Mouse (Mus musculus) 416B (cell line): ENCODE data around the gene Mill1.

Source experiments
- DNase-seq: peaks from one replicate; pipeline ENCODE4 v3.0.0; 2011; ENCODE audit warnings: low read depth

Gene Mill1

DNA sequence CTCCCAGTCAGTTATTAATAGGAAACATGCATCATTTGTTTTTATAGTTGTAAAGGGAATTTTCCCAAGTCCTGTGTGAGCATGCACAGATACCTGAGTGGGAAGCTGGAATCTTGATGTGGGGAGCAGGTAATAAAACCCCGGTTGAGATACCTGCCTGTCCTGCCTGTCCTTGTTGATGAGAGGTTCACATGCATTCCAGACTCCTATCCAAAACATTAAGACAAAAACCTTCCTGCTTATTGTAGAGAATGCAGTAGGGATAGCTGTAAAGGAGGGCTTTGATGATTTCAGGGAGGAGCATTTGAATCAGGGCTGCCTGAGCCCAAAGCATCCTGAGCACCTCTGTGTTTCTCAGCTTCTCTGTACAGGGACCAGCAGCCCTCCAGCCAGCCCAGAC lies at the start of gene Mill1:
Mill1 (plus strand) TSS at position 301 of the 400 bp plus-strand sequence.
- DNase-seq = no peak

DNA sequence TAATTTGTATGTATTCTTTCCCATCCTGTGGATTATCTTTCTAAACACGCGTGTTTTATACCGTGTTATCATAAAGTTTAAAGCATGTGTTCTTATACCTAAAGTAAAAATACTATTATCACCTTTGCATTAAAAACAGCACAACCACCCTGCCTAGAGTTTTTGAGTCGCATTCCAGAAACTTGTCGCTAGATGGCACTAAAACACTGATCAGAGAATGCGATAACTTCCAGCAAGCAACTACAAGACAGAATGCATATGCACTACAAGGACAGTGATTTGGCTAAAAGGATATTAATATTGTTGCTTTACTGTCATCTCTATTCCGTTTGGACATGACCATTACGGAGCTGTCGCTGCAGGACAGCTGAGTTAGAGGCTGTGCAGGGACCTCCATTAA lies 34.2 kb upstream of the Mill1 start:
- peak; percentile 55 for DNase-seq

DNA sequence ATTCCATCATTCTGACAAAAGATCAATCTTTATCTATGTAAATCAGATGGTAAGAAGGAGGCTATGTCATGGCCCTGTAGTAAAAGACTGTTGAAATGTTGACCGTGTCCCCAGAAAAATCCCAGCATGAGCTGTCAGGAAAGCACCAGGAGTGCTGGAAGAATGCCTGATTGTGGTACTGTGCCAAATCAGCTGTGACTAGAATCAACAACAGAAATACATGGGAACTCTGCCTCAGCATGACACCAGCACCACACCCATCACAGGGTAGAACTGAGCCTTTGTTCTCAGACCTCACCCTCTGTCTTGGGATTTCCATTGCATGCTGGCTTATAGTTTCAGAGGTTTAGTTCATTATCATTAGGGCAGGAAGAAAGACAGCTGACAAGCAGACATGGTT lies 30.4 kb upstream of the Mill1 start:
- DNase-seq = no peak

DNA sequence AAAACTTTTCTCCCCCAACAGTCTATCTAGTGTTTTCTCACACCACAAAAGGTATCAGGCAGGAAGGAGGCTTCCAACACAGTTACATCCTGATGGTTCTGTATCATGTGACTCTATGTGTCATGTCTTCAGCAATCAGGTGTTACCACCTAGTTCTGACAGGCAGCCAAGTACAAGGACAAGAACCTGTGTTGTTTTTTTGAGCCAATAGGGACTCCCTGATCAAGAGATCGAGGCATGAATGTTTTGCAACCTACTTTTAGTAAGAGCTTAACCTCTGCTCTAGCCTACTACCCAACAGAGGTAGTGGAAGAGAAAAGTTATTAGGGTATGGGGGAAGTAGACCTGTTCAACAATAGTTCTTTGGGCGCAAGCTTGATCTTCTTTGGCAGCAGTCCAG lies 6.6 kb upstream of the Mill1 start:
- no peak for DNase-seq

- peak; percentile 20 for DNase-seq
These were observed 3.9 kb upstream of the Mill1 start for GRCm38 (mm10) chr7:18241217-18241616.

- DNase-seq = peak; percentile 8
These were observed 1.1 kb upstream of the Mill1 start for GRCm38 (mm10) chr7:18243959-18244573.

GRCm38 (mm10) chr7:18260219-18260618 lies 15.1 kb downstream of the Mill1 start:
- peak; percentile 21 for DNase-seq

DNA sequence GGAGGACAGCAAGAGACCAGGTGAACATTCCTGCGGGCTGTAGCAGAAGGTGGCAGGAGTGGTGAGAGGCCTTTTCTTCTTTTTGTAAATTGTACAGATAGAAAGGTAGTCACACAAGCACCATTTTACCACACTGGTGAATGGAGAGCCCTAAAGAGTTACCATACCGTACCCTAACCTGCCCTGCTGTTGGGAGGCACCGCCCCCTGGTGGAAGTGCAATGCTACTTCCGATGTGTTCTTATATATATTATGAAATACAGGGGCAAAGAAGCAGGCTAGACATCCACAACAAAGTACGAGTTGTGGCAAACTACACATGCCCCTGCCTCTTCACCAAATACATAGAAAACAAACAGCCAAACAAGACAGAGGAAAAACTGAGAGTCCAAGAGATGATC lies 19.9 kb downstream of the Mill1 start:
- peak; percentile 45 for DNase-seq
